Mouse (Mus musculus): Measurements from ENCODE around the gene Gm49387. TPM values are rescaled to one million over a fixed set of nuclear protein-coding genes. Genes with fewer than 3 reads are reported as not detected.

Gm49387 gene
- not detected for polyA plus RNA-seq (2012; fragmentation: generic; extraction: Trizol)

GRCm38 (mm10) chr14:31640346-31640889 is at the start of gene Gm49387:
Gene Gm49387 (minus strand): TSS chr14:31640878.

GRCm38 (mm10) chr14:31640890-31641505 is 320 bp upstream of the Gm49387 start, which contains the start of the genes Btd and Hacl1:
Gene Btd (plus strand): TSS chr14:31641028.
Gene Hacl1 (minus strand): TSS chr14:31641286.

DNA sequence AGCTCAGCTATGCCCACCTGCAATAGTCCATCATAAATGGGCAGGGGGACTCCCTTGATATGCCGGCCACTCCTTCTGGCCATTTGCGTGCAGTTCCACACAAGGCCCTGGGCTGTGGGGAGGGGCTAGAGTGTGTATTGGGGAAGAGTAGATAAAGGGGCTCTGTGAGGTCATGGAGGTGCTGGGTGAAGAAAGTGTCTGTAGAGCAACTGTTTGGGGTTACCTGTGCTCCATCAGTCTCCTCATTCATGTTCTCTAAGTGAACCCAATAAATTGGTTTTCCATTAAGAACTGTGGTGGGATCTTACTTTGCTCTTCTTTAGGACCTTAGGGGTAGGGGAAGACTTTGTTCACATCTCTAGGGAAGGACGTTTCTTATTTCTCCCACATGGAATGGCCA is 49.4 kb downstream of the Gm49387 start, which contains the start of gene Colq:
Colq (minus strand) TSS at position 101 of the 400 bp plus-strand sequence.

Other genes starting within 250 kb of the Gm49387 start
- gene Sh3bp5, start 204.8 kb downstream of the Gm49387 start, polyA plus RNA-seq (2012; fragmentation: generic; extraction: Trizol): 10 to 100 TPM in 1 of 2 experiments, 1 to 10 TPM in 1; 1.8 to 20.6 TPM
- 1 to 10 TPM; 1.1 to 6.3 TPM for gene Eaf1, start 146.5 kb downstream of the Gm49387 start, polyA plus RNA-seq (2012; fragmentation: generic; extraction: Trizol)
- gene Mettl6, start 145.8 kb downstream of the Gm49387 start, polyA plus RNA-seq (2012; fragmentation: generic; extraction: Trizol): 10 to 100 TPM in 1 of 2 experiments, 1 to 10 TPM in 1; 1.2 to 11.4 TPM
- gene Colq, start 49.5 kb downstream of the Gm49387 start, polyA plus RNA-seq (2012; fragmentation: generic; extraction: Trizol): under 1 TPM; 0.02 to 0.17 TPM
- 10 to 100 TPM; 15.2 to 53.8 TPM for gene Btd, start 150 bp upstream of the Gm49387 start, polyA plus RNA-seq (2012; fragmentation: generic; extraction: Trizol)
- gene Hacl1, start 408 bp upstream of the Gm49387 start, polyA plus RNA-seq (2012; fragmentation: generic; extraction: Trizol): 10 to 100 TPM in 1 of 2 experiments, 1 to 10 TPM in 1; 1.5 to 12.1 TPM
- 1 to 10 TPM in 1 of 2 experiments, under 1 TPM in 1; 0.80 to 6.0 TPM for gene Ankrd28, start 189.8 kb upstream of the Gm49387 start, polyA plus RNA-seq (2012; fragmentation: generic; extraction: Trizol)